Mouse (Mus musculus) adipocyte (in vitro differentiated cells): ENCODE data around the gene Jph4.

ENCODE experiments used
- DNase-seq: peaks from one replicate; pipeline ENCODE4 v3.0.0-alpha.2; 2016; ENCODE audit warnings: low spot score

Jph4 gene

DNA sequence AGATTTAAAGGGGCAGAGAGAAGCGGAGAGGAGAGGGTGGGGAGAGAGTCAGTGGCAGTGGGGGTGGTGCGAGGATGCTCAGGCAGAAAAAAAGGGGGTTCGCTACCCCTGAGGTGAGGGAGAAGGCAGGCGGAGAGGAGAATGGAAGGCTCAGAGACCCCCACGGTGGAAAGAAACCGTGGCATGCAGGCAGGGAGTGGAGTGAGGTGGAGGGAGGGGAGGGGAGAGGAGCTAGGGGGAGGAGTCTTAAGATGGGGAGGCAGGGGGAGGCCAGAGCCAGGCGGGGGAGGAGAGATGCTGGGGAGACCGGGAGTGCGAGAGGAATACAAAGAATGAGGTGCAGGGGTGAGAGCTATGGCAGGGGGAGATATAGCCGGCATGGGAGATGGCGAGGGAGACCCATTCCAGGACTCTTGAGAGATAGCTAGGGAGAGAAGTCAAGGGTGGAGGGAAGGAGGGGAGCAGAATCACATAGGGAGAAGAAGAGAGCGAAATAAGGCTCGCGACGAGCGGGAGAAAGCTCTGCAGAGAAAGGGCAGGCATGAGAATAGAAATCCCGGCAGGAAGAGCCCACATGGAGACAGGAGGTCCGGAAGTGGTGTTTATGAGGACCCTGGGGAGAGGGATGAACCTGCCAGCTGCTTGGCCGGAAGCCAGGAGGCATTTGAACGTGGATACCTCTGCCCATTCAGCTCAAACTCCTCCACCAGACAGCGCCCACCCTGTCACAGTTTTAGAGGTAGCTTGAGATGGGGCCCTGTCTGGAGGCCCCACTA lies at the start of gene Jph4:
Jph4 (minus strand) TSS at position 511 of the 776 bp plus-strand sequence.
- DNase-seq, result no peak

DNA sequence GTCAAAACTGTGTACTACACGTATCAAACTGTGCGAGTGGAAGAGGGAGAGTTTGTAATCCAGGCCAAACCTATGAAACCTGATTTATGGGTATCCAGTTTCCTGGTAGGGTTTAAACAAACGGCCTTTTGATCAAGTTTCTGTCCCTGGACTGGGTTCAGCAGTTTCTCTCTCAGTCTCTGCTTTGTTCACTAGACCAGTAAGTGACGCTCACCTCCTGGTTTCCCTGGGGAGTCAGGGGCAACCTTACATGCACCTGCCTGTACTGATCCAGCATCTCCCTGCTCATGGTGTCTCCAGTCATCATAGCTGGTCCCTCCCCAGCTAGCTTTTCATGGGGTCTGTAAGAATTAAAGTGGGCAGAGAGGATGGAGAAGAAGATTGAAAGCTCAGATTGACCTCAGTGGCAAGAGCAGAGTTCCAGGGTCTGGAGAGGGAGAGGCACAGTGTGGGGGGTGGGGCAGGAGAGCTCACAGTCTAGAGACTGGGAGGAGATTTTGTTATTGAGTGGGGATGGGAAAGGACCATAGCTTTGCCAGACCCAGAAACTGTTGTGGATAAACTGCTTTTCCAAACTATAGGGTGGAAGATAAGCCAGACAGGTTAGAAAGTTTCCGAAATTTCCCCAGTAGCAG lies 47.6 kb upstream of the Jph4 start:
- DNase-seq, result no peak

- no peak for DNase-seq
Observed at GRCm38 (mm10) chr14:55162168-55162567, 45.4 kb upstream of the Jph4 start.

GRCm38 (mm10) chr14:55161098-55161634 lies 44.4 kb upstream of the Jph4 start:
- peak; percentile 30 for DNase-seq

DNA sequence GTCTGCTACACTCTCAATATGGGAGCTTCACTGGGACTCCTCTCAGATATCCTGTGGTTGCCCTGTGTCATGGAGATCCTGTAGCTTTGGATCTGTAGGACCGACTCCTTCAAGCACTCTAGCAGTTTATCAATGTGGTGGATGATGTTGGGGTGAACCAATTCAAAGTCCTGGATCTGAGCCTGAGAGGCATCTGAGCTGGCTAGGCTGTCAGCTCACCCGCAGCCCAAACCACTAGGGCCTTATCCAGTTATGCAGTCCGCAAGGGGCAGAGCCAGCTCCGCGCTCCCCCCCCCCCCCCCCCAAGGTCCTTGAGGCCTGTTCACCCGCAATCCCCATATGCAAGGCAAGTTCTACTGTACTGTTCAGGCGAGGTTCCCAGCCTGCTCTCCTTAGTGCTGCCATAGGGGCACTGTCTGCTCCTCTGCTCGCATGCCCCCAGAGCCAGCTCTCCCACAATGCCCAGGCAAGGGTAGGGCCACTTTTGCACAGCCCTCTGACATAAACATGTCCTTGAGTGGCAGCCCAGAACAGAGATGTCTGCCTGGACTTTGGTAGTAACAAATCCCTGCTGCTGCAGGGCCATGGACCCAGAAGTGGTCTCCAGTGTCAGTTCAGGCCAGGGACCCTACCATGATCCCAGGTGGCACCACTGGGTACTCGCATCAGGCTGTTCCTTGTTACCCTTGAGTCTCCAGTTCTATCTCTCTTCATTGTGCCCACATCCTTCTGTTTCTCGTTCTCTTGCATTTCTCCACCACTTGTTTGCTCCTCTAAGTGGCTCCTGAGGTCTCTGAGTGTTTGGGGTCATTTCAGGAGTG lies 43.7 kb upstream of the Jph4 start:
- DNase-seq, result no peak

- no peak for DNase-seq
Observed at GRCm38 (mm10) chr14:55157322-55158065, 40.8 kb upstream of the Jph4 start.

GRCm38 (mm10) chr14:55152951-55153481 lies 36.3 kb upstream of the Jph4 start:
- no peak for DNase-seq

GRCm38 (mm10) chr14:55152174-55152573 lies 35.4 kb upstream of the Jph4 start:
- DNase-seq, result no peak

DNA sequence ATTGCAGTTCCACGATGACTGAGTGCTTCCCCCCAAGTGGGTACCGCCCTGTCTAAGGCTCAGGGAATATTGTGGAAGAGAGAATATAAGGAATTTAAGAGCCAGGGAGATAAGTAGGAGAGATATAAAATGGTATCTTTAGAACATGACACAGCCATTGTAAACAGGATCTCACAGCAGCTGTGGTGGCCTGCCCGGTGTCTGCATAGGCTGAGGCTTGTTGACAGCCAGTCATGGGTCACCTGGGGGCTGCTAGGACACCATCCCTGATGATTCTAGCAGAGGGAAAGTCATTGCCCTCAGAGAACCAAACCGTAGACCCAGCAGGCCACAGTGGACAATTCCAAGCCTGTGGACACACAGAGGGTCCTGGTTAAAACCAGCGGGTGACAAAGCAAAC lies 34.2 kb upstream of the Jph4 start:
- DNase-seq, result no peak

DNA sequence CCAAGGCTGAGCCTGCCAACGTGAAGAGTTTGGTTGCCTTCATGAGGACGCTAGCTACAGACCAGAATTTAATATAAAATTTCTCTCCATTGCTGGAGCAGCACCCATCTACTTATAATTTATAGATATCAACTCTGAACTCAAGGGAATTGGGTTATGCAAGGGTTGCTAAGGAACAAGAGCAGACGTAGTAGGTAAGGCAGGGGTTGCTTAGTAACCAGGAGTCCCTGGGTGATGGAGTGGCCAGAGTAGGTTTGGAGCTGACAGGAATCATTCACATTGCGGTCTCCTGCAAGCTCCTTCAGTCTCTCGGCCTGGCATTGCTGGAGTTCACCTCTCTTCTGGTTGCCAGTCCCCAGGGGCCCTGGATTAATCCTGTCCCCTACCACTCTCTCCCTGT lies 32.3 kb upstream of the Jph4 start:
- no peak for DNase-seq

GRCm38 (mm10) chr14:55148363-55148915 lies 31.7 kb upstream of the Jph4 start:
- DNase-seq, result peak; percentile 67

- DNase-seq, result peak; percentile 59
Observed at GRCm38 (mm10) chr14:55146829-55147401, 30.2 kb upstream of the Jph4 start.

- DNase-seq, result no peak
Observed at GRCm38 (mm10) chr14:55146324-55146723, 29.6 kb upstream of the Jph4 start.

DNA sequence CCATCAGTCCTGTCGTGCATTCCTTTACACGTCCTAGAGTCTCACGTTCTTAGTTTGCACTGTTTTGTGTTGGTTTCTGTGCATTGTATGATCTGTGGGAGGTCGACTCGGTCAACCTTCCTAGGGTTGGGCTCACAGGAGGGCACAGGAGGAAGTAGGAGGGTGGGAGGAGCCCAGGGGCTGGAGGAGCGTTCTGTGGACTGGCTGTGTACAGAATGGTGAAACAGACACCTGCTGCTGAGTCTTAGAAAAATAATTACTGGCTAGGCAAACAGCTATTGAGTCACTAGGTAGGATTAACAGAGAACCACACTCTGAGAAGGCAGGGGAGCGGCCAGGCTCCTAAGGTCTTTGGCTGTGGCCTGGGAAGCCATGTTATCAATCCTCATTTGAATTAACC lies 22.6 kb upstream of the Jph4 start:
- DNase-seq, result no peak

- DNase-seq, result no peak
Observed at GRCm38 (mm10) chr14:55135676-55136075, 18.9 kb upstream of the Jph4 start.

GRCm38 (mm10) chr14:55126521-55126920 lies 9.8 kb upstream of the Jph4 start:
- no peak for DNase-seq

DNA sequence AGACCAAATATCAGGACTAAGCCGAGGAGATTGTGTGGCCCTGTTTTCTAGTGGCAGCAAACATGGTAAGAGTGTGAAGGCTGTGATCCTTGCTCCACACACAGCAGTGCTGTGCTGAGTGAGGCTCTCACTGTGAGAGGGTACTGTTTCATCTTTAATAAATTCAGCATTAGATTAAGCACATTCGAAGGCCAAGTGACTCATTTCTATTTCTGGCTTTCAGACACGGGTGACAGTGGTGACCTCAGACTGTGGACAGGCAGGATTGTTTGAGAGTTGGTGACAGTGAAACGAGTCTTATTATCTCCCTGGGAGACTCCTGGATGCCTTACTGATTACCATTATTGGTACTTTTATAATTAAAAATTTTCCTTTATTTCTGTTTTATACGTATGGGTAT lies 9.0 kb upstream of the Jph4 start:
- no peak for DNase-seq

DNA sequence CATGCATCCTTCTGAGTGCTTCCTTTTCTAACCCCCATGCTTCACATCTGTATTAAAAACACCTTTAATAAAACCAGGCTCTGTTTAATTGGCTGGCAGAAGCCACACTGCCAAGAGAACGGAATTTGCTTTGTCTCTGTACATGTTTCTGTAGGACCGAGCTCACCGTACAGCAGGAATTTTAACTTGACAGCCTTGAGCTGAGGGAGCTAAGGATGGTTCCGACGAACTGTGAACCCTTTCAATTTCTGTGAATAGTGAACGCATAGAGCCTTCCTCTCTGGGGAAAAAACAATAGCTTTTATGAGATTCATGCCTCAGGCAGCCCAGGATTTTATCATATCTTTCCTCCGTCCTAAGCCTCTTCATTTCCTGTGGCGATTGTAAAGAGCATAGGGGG lies 5.6 kb upstream of the Jph4 start:
- no peak for DNase-seq

DNA sequence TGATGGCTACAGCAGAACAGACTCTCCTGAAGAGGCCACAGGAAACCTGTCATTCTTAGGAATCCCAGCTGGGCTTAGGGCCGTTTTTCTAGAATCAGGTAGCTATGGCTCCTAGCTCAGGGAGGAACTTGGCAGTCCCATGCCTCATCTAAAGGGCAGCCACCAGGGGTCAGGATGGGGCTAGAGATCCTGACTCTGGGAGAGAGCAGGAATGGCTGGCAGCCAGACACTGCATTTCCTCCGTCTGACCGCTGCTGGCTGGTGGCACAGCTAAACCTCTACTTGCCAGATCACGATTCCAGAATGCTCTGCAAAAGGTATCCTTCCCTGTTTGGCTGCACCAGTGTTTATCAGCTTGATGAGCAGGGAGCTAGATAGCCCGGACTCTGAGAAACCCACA lies 5.2 kb upstream of the Jph4 start:
- peak; percentile 89 for DNase-seq

DNA sequence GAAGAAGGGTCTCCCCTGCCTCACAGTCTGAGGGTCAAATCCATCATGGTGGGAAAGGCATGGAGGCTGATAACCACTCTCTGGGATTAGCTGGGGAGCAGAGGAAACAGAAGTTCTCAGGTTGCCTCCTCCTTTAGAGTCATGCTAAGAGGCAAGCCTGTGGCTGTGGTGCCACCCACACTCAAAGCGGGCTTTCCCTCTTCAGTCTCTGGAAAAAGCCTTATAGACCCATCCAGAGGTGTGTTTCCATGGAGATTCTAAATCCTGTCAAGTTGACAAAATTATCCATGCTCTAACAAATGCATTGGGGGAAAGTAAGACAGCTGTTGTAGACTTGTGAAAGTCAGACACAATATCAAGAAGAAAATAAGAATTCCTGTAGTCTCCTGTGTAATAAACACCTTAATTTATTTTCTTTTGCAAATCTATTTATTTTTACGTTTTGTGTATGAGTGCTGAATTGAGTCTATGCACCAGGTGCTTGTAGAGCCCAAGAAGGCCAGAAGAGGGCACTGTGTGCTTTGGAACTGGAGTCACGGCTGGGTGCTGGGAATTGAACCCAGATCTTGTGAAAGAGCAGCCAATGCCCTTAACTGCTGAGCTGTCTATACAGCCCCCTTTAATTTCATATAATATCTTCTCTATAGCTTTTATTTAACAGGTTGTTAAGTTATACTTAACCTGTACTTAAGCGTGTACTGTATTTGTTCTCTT lies 2.8 kb upstream of the Jph4 start:
- no peak for DNase-seq
